Comparison of ENCODE assay signal across 16 mouse cellular contexts in genomic region chr11:108365600-108365999, GRCm38 (mm10). TPM values are rescaled to one million over a fixed set of nuclear protein-coding genes. Genes with fewer than 3 reads are reported as not detected.
A peak's percentile ranks its signal among the peaks of the same experiment; 100 is the strongest.
DNase-seq lines count a peak whose midpoint lies in the region; ATAC-seq and TF ChIP-seq lines count a peak whose summit lies in the region.
"Had no signal": no experiment of that assay in that cellular context is flagged by ENCODE, and none has a peak within 500 bp of the region (broad histone marks: within the 10 kb centered on the region; RNA-seq: fewer than 3 reads in every experiment).

No protein-coding gene starts in this region.

- no peaks in the 10 kb centered on the region for H3K79me3 ChIP-seq in C2C12 (ENCODE audit: low read depth)

- H3K4me3 ChIP-seq in kidney, adult 2 months (ENCODE audit: insufficient read depth, low read depth, low read length), result no peak overlapping the region
- H3K4me3 ChIP-seq in C2C12 (ENCODE audit: insufficient read depth, poor library complexity, severe bottlenecking), result no peak overlapping the region
- H3K4me3 ChIP-seq in intestine, embryonic 15.5 days (replicated peaks), result no peak overlapping the region
- H3K4me3 ChIP-seq in stomach, embryonic 16.5 days (replicated peaks; ENCODE audit: low read length), result no peak overlapping the region
- H3K4me3 ChIP-seq: embryonic facial prominence, embryonic 10.5 days; erythroblast, embryonic 14.5 days; forebrain, embryonic 10.5 days; heart, embryonic 13.5 days had no signal

- TF ChIP-seq CTCF in kidney, adult 2 months (conservative IDR thresholded peaks at IDR 0.05; ENCODE audit: insufficient read depth, insufficient read length, low read depth, low read length), result no peak
- no peak for TF ChIP-seq CTCF in C2C12 (IDR thresholded peaks at IDR 0.05; ENCODE audit: control insufficient read depth, insufficient read depth, insufficient read length)

- no peak overlapping the region for H3K27ac ChIP-seq in kidney, adult 2 months (ENCODE audit: insufficient read depth, low read depth, low read length)
- no peak overlapping the region for H3K27ac ChIP-seq in intestine, embryonic 15.5 days
- H3K27ac ChIP-seq in stomach, embryonic 16.5 days (ENCODE audit: low read length), result peak overlapping the region; percentile 26; the same call in 1 of the 2 replicates
- H3K27ac ChIP-seq: embryonic facial prominence, embryonic 10.5 days; forebrain, embryonic 10.5 days had no signal

- H3K36me3 ChIP-seq in kidney, adult 2 months (ENCODE audit: control insufficient read depth, insufficient read depth, low read length), result no peaks in the 10 kb centered on the region
- H3K36me3 ChIP-seq in C2C12 (ENCODE audit: control insufficient read depth, insufficient read depth), result no peaks in the 10 kb centered on the region
- no peaks in the 10 kb centered on the region for H3K36me3 ChIP-seq in intestine, embryonic 15.5 days
- no peaks in the 10 kb centered on the region for H3K36me3 ChIP-seq in stomach, embryonic 16.5 days (ENCODE audit: control insufficient read depth, insufficient read depth, low read length)
- H3K36me3 ChIP-seq: embryonic facial prominence, embryonic 10.5 days; forebrain, embryonic 10.5 days; heart, embryonic 13.5 days had no signal

- 30% methylated on average over 7 of the region's 7 CpGs for WGBS in kidney, adult 2 months
- WGBS in intestine, embryonic 15.5 days, result 49% methylated on average over 7 of the region's 7 CpGs
- WGBS in stomach, embryonic 16.5 days, result 45% methylated on average over 7 of the region's 7 CpGs

- H3K9me3 ChIP-seq in intestine, embryonic 15.5 days, result no peaks in the 10 kb centered on the region
- no peaks in the 10 kb centered on the region for H3K9me3 ChIP-seq in stomach, embryonic 16.5 days (replicated peaks; ENCODE audit: control insufficient read depth, low read length)
- H3K9me3 ChIP-seq: embryonic facial prominence, embryonic 10.5 days; forebrain, embryonic 10.5 days; heart, embryonic 13.5 days had no signal

- no peak for TF ChIP-seq POLR2A in kidney, adult 2 months (IDR thresholded peaks at IDR 0.05; ENCODE audit: low read depth, low read length)

- peak; percentile 19 for DNase-seq in kidney, adult 2 months
- no peak for DNase-seq in kidney, postnatal 4 days
- no peak for DNase-seq in kidney, postnatal 14 days
- no peak for DNase-seq in yolk sac, embryonic 10.5 days (ENCODE audit: low spot score)
- DNase-seq: B cell, adult 2 months; cerebellum, adult 2 months; cerebellum, postnatal 10 days; heart, postnatal 36 days had no signal

- ATAC-seq in intestine, embryonic 15.5 days, result peak; percentile 77
- peak; percentile 38; the same call in 1 of the 2 replicates for ATAC-seq in stomach, embryonic 16.5 days (ENCODE audit: insufficient read depth, low FRiP score)
- ATAC-seq: forebrain, embryonic 14.5 days had no signal

- H3K4me2 ChIP-seq in intestine, embryonic 15.5 days (replicated peaks), result no peak overlapping the region
- no peak overlapping the region for H3K4me2 ChIP-seq in stomach, embryonic 16.5 days (ENCODE audit: low read depth, low read length)
- H3K4me2 ChIP-seq: heart, embryonic 13.5 days had no signal

- no peak overlapping the region for H3ac ChIP-seq in C2C12 (ENCODE audit: control insufficient read depth, insufficient read length, low read depth)

- no peaks in the 10 kb centered on the region for H3K79me2 ChIP-seq in C2C12 (ENCODE audit: control insufficient read depth, insufficient read depth)

- no peaks in the 10 kb centered on the region for H3K27me3 ChIP-seq in kidney, adult 2 months (replicated peaks; ENCODE audit: control insufficient read depth, insufficient read depth, low read length)
- H3K27me3 ChIP-seq in C2C12 (ENCODE audit: control insufficient read depth, insufficient read depth, insufficient read length), result no peaks in the 10 kb centered on the region
- no peaks in the 10 kb centered on the region for H3K27me3 ChIP-seq in intestine, embryonic 15.5 days (replicated peaks)
- H3K27me3 ChIP-seq in stomach, embryonic 16.5 days (ENCODE audit: control insufficient read depth, insufficient read depth, low read length), result no peaks in the 10 kb centered on the region
- H3K27me3 ChIP-seq: heart, embryonic 13.5 days had no signal

- H3K9ac ChIP-seq in intestine, embryonic 15.5 days, result no peak overlapping the region
- no peak overlapping the region for H3K9ac ChIP-seq in stomach, embryonic 16.5 days (ENCODE audit: low read length)

- H3K4me1 ChIP-seq in kidney, adult 2 months (ENCODE audit: control insufficient read depth, insufficient read depth, low read length), result peaks cover 6% of the 10 kb centered on the region; the same call in 1 of the 2 replicates
- H3K4me1 ChIP-seq in intestine, embryonic 15.5 days (replicated peaks), result peaks cover 15% of the 10 kb centered on the region
- H3K4me1 ChIP-seq in stomach, embryonic 16.5 days (ENCODE audit: control insufficient read depth, insufficient read depth, low read length), result peaks cover 15% of the 10 kb centered on the region

TF ChIP-seq in C2C12, 6 proteins besides CTCF, POLR2A, EP300 and RAD21:
- TF ChIP-seq MYOD1 (IDR thresholded peaks at IDR 0.05; ENCODE audit: control insufficient read depth, insufficient read length, low read depth), result no peak
- peak; percentile 77 for TF ChIP-seq MAX (IDR thresholded peaks at IDR 0.05)
- no peak for TF ChIP-seq MYOG (IDR thresholded peaks at IDR 0.05; ENCODE audit: control insufficient read depth, extremely low read depth, insufficient read length)

RNA-seq across cellular contexts. Expression of gene Prkca, which starts 21.9 kb away (rescaled TPM):
- 3.5 and 5.4 TPM in 2 replicates for polyA plus RNA-seq in kidney, adult 2 months (2012; rRNA removed)
- 18.1 TPM for polyA plus RNA-seq in C2C12 (2012; fragmentation: generic; extraction: Trizol)
- 19.1 and 22.0 TPM in 2 replicates for polyA plus RNA-seq in intestine, embryonic 15.5 days (2015; fragmentation: Nextera tagmentation; extraction: Ambion mirVana)
- 6.5 and 6.9 TPM in 2 replicates for polyA plus RNA-seq in stomach, embryonic 16.5 days (2015; fragmentation: Nextera tagmentation; extraction: Ambion mirVana)

RNA-seq across cellular contexts. Expression of gene Apoh, which starts 22.4 kb away (rescaled TPM):
- 0.12 TPM in 1 of 2 replicates, not detected in the other for polyA plus RNA-seq in kidney, adult 2 months (2012; rRNA removed)
- polyA plus RNA-seq in C2C12 (2012; fragmentation: generic; extraction: Trizol), result 0.06 TPM
- 5.3 and 7.5 TPM in 2 replicates for polyA plus RNA-seq in intestine, embryonic 15.5 days (2015; fragmentation: Nextera tagmentation; extraction: Ambion mirVana)
- polyA plus RNA-seq in stomach, embryonic 16.5 days (2015; fragmentation: Nextera tagmentation; extraction: Ambion mirVana), result 22.7 and 27.2 TPM in 2 replicates
- polyA plus RNA-seq: embryonic facial prominence, embryonic 10.5 days; erythroblast, embryonic 14.5 days; forebrain, embryonic 10.5 days; forebrain, embryonic 14.5 days had no signal

RNA-seq across cellular contexts. Expression of gene Cep112, which starts 59.4 kb away (rescaled TPM):
- 0.23 and 0.34 TPM in 2 replicates for polyA plus RNA-seq in kidney, adult 2 months (2012; rRNA removed)
- polyA plus RNA-seq in C2C12 (2012; fragmentation: generic; extraction: Trizol), result 0.97 TPM
- polyA plus RNA-seq in intestine, embryonic 15.5 days (2015; fragmentation: Nextera tagmentation; extraction: Ambion mirVana), result 7.6 and 9.2 TPM in 2 replicates
- 9.9 TPM in 2 replicates for polyA plus RNA-seq in stomach, embryonic 16.5 days (2015; fragmentation: Nextera tagmentation; extraction: Ambion mirVana)
- polyA plus RNA-seq: erythroblast, embryonic 14.5 days had no signal
